Mouse (Mus musculus): ENCODE data around the gene Kcnmb4. TPM values are rescaled to one million over a fixed set of nuclear protein-coding genes. Genes with fewer than 3 reads are reported as not detected.

Kcnmb4 gene
- polyA plus RNA-seq, 1 experiment from 2014 or later, result 5.0 TPM

DNA sequence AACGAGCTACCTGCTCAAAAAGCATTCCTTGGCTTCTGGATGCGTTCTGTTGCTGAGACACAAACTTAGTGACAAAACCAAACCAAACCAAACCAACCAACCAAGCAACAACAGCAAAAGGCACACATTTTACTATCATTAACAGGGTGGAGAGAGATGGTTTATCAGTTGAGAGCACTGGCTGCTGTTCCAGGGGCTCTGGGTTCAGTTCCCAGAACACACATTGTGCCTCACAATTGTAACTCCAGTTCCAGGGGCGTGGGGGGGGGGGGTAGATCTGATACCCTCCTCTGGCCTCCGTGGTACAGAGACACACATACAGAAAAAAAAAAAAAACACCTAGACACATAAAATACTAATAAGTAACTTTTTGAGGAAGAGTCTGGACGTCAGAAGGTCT lies 5.6 kb downstream of the Kcnmb4 start:
- WGBS, result 80% methylated on average over 5 of the region's 5 CpGs

DNA sequence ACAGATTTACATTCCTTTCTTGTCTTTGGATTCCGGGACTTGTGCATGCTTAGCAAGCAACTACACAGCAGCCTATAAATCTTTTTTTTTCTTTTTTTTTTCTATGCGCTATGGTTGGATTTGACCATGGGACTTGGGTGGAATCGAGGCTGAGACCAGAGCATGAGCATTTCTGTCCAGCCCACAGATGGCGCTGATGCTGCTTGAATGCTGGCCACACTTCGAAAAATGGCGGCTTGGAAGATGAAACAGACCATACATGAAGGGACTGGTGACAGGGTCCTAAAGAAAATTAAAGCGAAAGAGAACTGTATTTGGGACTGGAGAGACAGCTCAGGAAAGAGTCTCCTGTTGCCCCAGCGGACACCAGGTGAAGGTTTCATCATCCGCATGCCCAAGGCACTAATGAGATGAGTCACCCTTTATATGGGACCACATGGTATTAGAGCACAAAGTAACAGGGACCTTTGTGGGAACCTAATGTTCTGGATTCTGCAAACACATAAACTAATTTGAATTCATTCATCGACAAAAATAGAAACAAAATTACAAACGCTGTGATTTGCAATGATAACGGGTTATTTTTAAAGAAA lies 9.8 kb downstream of the Kcnmb4 start:
- ATAC-seq (replicated peaks; ENCODE audit: low FRiP score, low TSS enrichment, low read depth) (no peak), DNase-seq (ENCODE audit: low spot score) (no peak)
- no peaks in the 10 kb centered on the region for H3K4me1 ChIP-seq (replicated peaks; ENCODE audit: control insufficient read depth, insufficient read depth, low read length)
- 90% methylated on average over 12 of the region's 12 CpGs for WGBS
- H3K9ac ChIP-seq (ENCODE audit: low read length), result no peak overlapping the region
- H3K27me3 ChIP-seq (replicated peaks; ENCODE audit: control insufficient read depth, insufficient read depth, low read length), result no peaks in the 10 kb centered on the region
- H3K36me3 ChIP-seq (ENCODE audit: control insufficient read depth, insufficient read depth, low read length), result no peaks in the 10 kb centered on the region
- H3K4me3 ChIP-seq (ENCODE audit: low read depth, low read length), result no peak overlapping the region
- H3K27ac ChIP-seq (ENCODE audit: low read depth), result no peak overlapping the region
- peaks cover 5% of the 10 kb centered on the region; the same call in 1 of the 2 replicates for H3K9me3 ChIP-seq (ENCODE audit: control insufficient read depth, low read length)
- no peak overlapping the region for H3K4me2 ChIP-seq (ENCODE audit: low read length)

More for the DNA sequence above, 5.6 kb downstream of the Kcnmb4 start:
- Histone ChIP-seq H3K9ac (ENCODE audit: low read length) (no peak overlapping the region), H3K27me3 (replicated peaks; ENCODE audit: control insufficient read depth, insufficient read depth, low read length) (no peaks in the 10 kb centered on the region), H3K27ac (ENCODE audit: low read depth) (no peak overlapping the region), H3K9me3 (ENCODE audit: control insufficient read depth, low read length) (peaks cover 5% of the 10 kb centered on the region; the same call in 1 of the 2 replicates), H3K4me1 (replicated peaks; ENCODE audit: control insufficient read depth, insufficient read depth, low read length) (peaks cover 4% of the 10 kb centered on the region; the same call in 1 of the 2 replicates), H3K4me2 (ENCODE audit: low read length) (no peak overlapping the region), H3K36me3 (ENCODE audit: control insufficient read depth, insufficient read depth, low read length) (no peaks in the 10 kb centered on the region), H3K4me3 (ENCODE audit: low read depth, low read length) (no peak overlapping the region)
- no peak for DNase-seq (ENCODE audit: low spot score)
- no peak for ATAC-seq (replicated peaks; ENCODE audit: low FRiP score, low TSS enrichment, low read depth)

DNA sequence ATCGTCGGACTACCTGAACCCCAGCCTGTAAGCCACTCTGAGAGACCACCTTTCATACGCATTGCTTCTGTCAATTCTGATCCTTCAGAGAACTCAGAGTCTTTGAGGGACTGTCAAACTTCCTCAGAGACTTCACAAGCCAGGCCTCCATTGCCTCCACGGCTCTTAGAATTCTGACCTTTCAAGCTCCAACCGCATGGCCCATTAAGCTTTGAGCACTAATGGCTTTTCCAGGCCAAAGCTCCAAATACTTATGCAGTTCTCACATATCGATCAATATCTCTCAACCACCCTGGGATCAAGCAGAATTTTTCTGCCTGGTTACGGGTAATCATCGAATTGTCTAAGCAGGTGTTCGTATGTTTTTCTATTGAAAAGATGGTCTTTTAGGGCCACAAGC lies 12.2 kb downstream of the Kcnmb4 start:
- H3K27me3 ChIP-seq (replicated peaks; ENCODE audit: control insufficient read depth, insufficient read depth, low read length), result no peaks in the 10 kb centered on the region
- H3K4me3 ChIP-seq (ENCODE audit: low read depth, low read length), result no peak overlapping the region
- no peak for ATAC-seq (replicated peaks; ENCODE audit: low FRiP score, low TSS enrichment, low read depth)
- H3K4me1 ChIP-seq (replicated peaks; ENCODE audit: control insufficient read depth, insufficient read depth, low read length), result no peaks in the 10 kb centered on the region
- DNase-seq (ENCODE audit: low spot score), result no peak
- H3K4me2 ChIP-seq (ENCODE audit: low read length), result no peak overlapping the region
- no peak overlapping the region for H3K9ac ChIP-seq (ENCODE audit: low read length)
- H3K9me3 ChIP-seq (ENCODE audit: control insufficient read depth, low read length), result peaks cover 5% of the 10 kb centered on the region; the same call in 1 of the 2 replicates
- WGBS, result 92% methylated on average over 9 of the region's 9 CpGs
- no peak overlapping the region for H3K27ac ChIP-seq (ENCODE audit: low read depth)
- no peaks in the 10 kb centered on the region for H3K36me3 ChIP-seq (ENCODE audit: control insufficient read depth, insufficient read depth, low read length)

DNA sequence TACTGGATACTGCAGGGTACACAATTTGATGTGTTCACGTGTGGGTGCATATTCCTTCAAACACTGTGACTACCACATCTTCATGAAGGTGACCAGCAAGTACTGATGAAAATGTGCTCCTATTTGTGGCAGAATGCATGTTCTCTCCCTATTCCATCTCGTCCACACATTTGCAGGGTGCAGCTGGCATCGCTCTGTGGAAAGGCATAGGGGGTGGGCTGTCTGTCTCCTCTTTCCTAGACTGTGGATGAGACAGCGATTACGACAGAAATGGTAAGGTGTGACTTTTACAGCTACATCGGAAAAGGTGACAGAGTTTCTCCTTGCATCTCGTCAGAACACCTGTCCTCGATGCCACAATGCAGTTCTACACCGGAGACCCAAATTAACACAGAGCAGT lies 14.9 kb downstream of the Kcnmb4 start:
- H3K27me3 ChIP-seq (replicated peaks; ENCODE audit: control insufficient read depth, insufficient read depth, low read length), result no peaks in the 10 kb centered on the region
- H3K9ac ChIP-seq (ENCODE audit: low read length), result no peak overlapping the region
- H3K27ac ChIP-seq (ENCODE audit: low read depth), result no peak overlapping the region
- 91% methylated on average over 9 of the region's 9 CpGs for WGBS
- H3K9me3 ChIP-seq (ENCODE audit: control insufficient read depth, low read length), result peaks cover 2% of the 10 kb centered on the region; the same call in 1 of the 2 replicates
- DNase-seq (ENCODE audit: low spot score) (peak; percentile 27), ATAC-seq (replicated peaks; ENCODE audit: low FRiP score, low TSS enrichment, low read depth) (no peak)
- H3K4me1 ChIP-seq (replicated peaks; ENCODE audit: control insufficient read depth, insufficient read depth, low read length), result no peaks in the 10 kb centered on the region
- H3K36me3 ChIP-seq (ENCODE audit: control insufficient read depth, insufficient read depth, low read length), result no peaks in the 10 kb centered on the region
- no peak overlapping the region for H3K4me2 ChIP-seq (ENCODE audit: low read length)
- H3K4me3 ChIP-seq (ENCODE audit: low read depth, low read length), result no peak overlapping the region

DNA sequence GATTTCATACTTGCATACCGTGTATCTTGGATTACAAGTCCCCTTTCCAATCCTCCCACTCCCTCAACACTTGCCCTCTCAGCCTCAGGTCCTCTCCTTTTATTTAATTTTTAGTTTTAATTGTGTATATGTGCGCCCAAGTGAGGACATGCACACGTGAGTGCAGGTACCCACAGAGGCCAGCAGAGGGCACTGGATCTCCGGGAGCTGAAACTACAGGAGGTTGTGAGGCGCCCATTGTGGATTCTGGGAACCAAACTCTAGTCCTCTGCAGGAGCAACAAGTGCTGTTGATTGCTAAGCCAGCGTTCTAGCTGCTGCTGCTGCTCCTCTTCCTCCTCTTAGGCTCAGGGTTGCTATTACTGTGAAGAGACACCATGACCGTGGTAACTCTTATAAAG lies 20.9 kb downstream of the Kcnmb4 start:
- 98% methylated on average over 7 of the region's 7 CpGs for WGBS
- ATAC-seq (replicated peaks; ENCODE audit: low FRiP score, low TSS enrichment, low read depth) (no peak), DNase-seq (ENCODE audit: low spot score) (no peak)
- Histone ChIP-seq H3K36me3 (ENCODE audit: control insufficient read depth, insufficient read depth, low read length) (no peaks in the 10 kb centered on the region), H3K27me3 (replicated peaks; ENCODE audit: control insufficient read depth, insufficient read depth, low read length) (no peaks in the 10 kb centered on the region), H3K4me2 (ENCODE audit: low read length) (no peak overlapping the region), H3K4me1 (replicated peaks; ENCODE audit: control insufficient read depth, insufficient read depth, low read length) (no peaks in the 10 kb centered on the region), H3K27ac (ENCODE audit: low read depth) (no peak overlapping the region), H3K4me3 (ENCODE audit: low read depth, low read length) (no peak overlapping the region), H3K9me3 (ENCODE audit: control insufficient read depth, low read length) (no peaks in the 10 kb centered on the region), H3K9ac (ENCODE audit: low read length) (no peak overlapping the region)

DNA sequence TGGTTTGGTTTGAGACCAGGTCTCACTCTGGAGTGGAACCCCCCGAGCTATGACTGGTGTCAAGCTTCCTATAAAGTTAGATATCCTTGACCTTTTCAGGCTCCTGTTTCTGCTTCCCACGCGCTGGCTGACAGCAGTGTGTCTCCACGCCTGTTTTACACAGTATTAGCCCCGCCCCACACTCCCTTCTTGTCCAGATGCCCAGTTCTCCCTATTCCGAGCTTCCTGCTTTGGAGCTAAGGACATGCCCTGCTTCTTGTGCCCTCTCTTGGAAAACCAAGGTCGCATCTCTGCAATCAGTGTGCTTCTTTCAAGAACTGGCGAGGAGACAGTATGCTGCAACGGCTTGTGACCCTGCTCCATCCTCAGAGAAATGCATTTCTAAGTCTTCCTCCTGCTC lies 23.1 kb downstream of the Kcnmb4 start:
- ATAC-seq (replicated peaks; ENCODE audit: low FRiP score, low TSS enrichment, low read depth) (no peak), DNase-seq (ENCODE audit: low spot score) (no peak)
- H3K4me2 ChIP-seq (ENCODE audit: low read length), result no peak overlapping the region
- H3K27me3 ChIP-seq (replicated peaks; ENCODE audit: control insufficient read depth, insufficient read depth, low read length), result no peaks in the 10 kb centered on the region
- H3K4me3 ChIP-seq (ENCODE audit: low read depth, low read length), result no peak overlapping the region
- H3K27ac ChIP-seq (ENCODE audit: low read depth), result no peak overlapping the region
- WGBS, result 66% methylated on average over 9 of the region's 9 CpGs
- H3K4me1 ChIP-seq (replicated peaks; ENCODE audit: control insufficient read depth, insufficient read depth, low read length), result no peaks in the 10 kb centered on the region
- H3K36me3 ChIP-seq (ENCODE audit: control insufficient read depth, insufficient read depth, low read length), result no peaks in the 10 kb centered on the region
- no peak overlapping the region for H3K9ac ChIP-seq (ENCODE audit: low read length)
- H3K9me3 ChIP-seq (ENCODE audit: control insufficient read depth, low read length), result no peaks in the 10 kb centered on the region

DNA sequence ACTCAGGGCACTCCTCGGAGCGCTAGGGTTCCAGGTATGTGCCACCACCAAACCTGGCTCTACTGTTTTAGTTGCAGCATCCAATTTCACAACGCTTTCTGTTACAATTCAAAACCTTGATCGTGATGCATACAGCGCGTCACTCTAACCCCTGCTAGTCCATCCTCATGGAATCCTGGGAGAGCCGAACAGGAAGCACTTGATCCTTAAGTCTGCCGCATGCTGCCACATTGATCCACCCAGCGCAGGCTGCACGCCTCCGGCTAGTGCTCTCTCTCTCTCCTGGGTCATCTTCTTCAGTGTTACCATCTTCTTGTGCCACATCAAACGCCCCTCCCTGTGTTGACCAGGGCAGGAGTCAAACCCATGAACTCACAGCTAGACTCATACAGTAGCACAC lies 25.5 kb downstream of the Kcnmb4 start:
- 95% methylated on average over 12 of the region's 12 CpGs for WGBS
- no peaks in the 10 kb centered on the region for H3K27me3 ChIP-seq (replicated peaks; ENCODE audit: control insufficient read depth, insufficient read depth, low read length)
- no peak for ATAC-seq (replicated peaks; ENCODE audit: low FRiP score, low TSS enrichment, low read depth)
- no peaks in the 10 kb centered on the region for H3K9me3 ChIP-seq (ENCODE audit: control insufficient read depth, low read length)
- H3K4me2 ChIP-seq (ENCODE audit: low read length), result no peak overlapping the region
- no peak overlapping the region for H3K9ac ChIP-seq (ENCODE audit: low read length)
- no peak for DNase-seq (ENCODE audit: low spot score)
- H3K4me3 ChIP-seq (ENCODE audit: low read depth, low read length), result no peak overlapping the region
- H3K27ac ChIP-seq (ENCODE audit: low read depth), result no peak overlapping the region
- no peaks in the 10 kb centered on the region for H3K36me3 ChIP-seq (ENCODE audit: control insufficient read depth, insufficient read depth, low read length)
- H3K4me1 ChIP-seq (replicated peaks; ENCODE audit: control insufficient read depth, insufficient read depth, low read length), result no peaks in the 10 kb centered on the region

DNA sequence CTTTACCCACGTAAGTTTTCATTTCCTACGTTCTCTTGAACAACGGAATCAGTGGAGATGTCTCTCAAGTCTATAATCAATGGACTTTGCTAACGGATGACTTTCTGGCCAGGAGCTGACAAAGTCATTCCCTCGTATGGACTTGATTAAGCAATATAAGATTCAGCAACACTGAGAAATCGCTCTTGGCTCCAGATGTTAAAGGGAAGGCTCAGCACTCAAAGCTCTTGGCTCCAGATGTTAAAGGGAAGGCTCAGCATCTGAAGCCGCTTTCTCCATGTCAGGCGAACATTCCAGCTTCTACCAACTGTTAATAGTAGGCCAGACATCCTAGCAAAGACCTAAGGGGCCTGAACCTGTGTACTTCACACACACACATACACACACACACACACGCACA lies 26.5 kb downstream of the Kcnmb4 start:
- no peaks in the 10 kb centered on the region for H3K4me1 ChIP-seq (replicated peaks; ENCODE audit: control insufficient read depth, insufficient read depth, low read length)
- H3K9ac ChIP-seq (ENCODE audit: low read length), result no peak overlapping the region
- no peak for DNase-seq (ENCODE audit: low spot score)
- H3K27me3 ChIP-seq (replicated peaks; ENCODE audit: control insufficient read depth, insufficient read depth, low read length), result no peaks in the 10 kb centered on the region
- H3K4me2 ChIP-seq (ENCODE audit: low read length), result no peak overlapping the region
- H3K27ac ChIP-seq (ENCODE audit: low read depth), result no peak overlapping the region
- no peak overlapping the region for H3K4me3 ChIP-seq (ENCODE audit: low read depth, low read length)
- 87% methylated on average over 9 of the region's 9 CpGs for WGBS
- no peaks in the 10 kb centered on the region for H3K9me3 ChIP-seq (ENCODE audit: control insufficient read depth, low read length)
- no peaks in the 10 kb centered on the region for H3K36me3 ChIP-seq (ENCODE audit: control insufficient read depth, insufficient read depth, low read length)
- ATAC-seq (replicated peaks; ENCODE audit: low FRiP score, low TSS enrichment, low read depth), result no peak

DNA sequence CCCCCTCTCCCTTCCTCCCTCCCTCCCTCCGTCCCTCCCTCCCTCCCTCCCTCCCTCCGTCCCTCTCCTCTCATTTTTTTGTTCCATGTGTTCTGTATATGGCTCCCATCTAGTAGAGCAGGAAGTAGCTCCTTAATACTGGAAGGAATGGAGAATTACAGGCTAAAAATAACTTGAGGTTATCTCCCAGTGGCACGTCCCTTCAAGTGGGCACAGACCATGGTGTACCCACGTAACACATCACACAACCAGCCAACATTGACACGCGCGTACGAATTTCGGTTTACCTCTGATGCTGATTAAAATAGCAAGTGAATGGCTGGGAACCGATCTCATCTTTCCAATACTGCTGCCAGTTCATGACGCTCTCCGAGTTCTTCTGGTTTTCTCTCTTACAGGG lies 27.6 kb downstream of the Kcnmb4 start:
- no peak for ATAC-seq (replicated peaks; ENCODE audit: low FRiP score, low TSS enrichment, low read depth)
- Histone ChIP-seq H3K9ac (ENCODE audit: low read length) (no peak overlapping the region), H3K9me3 (ENCODE audit: control insufficient read depth, low read length) (no peaks in the 10 kb centered on the region), H3K36me3 (ENCODE audit: control insufficient read depth, insufficient read depth, low read length) (no peaks in the 10 kb centered on the region), H3K4me2 (ENCODE audit: low read length) (no peak overlapping the region), H3K4me3 (ENCODE audit: low read depth, low read length) (no peak overlapping the region), H3K27ac (ENCODE audit: low read depth) (no peak overlapping the region), H3K27me3 (replicated peaks; ENCODE audit: control insufficient read depth, insufficient read depth, low read length) (no peaks in the 10 kb centered on the region), H3K4me1 (replicated peaks; ENCODE audit: control insufficient read depth, insufficient read depth, low read length) (no peaks in the 10 kb centered on the region)
- DNase-seq (ENCODE audit: low spot score), result no peak
- 92% methylated on average over 11 of the region's 12 CpGs for WGBS
